Mouse (Mus musculus) limb, embryonic 14.5 days (tissue): ENCODE measurements at regions not wholly inside any gene's neighbourhood (a gene's known extent, or its start where the extent isn't known, plus 50 kb on each side); places are given as distances from the start of the nearest gene placed in this dataset.

ENCODE experiments used
- ATAC-seq: fragments of 200-750 bp; cut with Nextera tagmentation; 2 replicates; pipeline ENCODE4 v1.8.0; 2017; ENCODE audit warnings: low read depth, moderate number of reproducible peaks, moderate TSS enrichment; ENCODE audit not compliant: low FRiP score
- DNase-seq: peaks from one replicate; pipeline ENCODE4 v3.0.0-alpha.2; 2015; ENCODE audit warnings: low spot score
- H3K27ac ChIP-seq: fragments of 300-500 bp; sonication (generic); replicated peaks from 2 replicates; pipeline ENCODE4 v1.5.1; 2014; ENCODE audit warnings: low read depth, mild to moderate bottlenecking, low read length, moderate library complexity, mixed read lengths
- H3K27me3 ChIP-seq: fragments of 300-500 bp; sonication (generic); 2 replicates; pipeline ENCODE4 v1.6.1; 2014; ENCODE audit warnings: low read length, mixed read lengths; ENCODE audit not compliant: control insufficient read depth, insufficient read depth
- H3K36me3 ChIP-seq: fragments of 300-500 bp; sonication (generic); 2 replicates; pipeline ENCODE4 v1.6.1; 2014; ENCODE audit warnings: mild to moderate bottlenecking, low read length, moderate library complexity, mixed read lengths; ENCODE audit not compliant: control insufficient read depth, insufficient read depth
- H3K4me1 ChIP-seq: fragments of 300-500 bp; sonication (generic); 2 replicates; pipeline ENCODE4 v1.6.1; 2014; ENCODE audit warnings: antibody characterized with exemption, low read length, mixed read lengths; ENCODE audit not compliant: control insufficient read depth, insufficient read depth
- H3K4me2 ChIP-seq: fragments of 300-500 bp; sonication (generic); replicated peaks from 2 replicates; pipeline ENCODE4 v1.6.1; 2014; ENCODE audit warnings: low read depth, mild to moderate bottlenecking, low read length, moderate library complexity; ENCODE audit not compliant: severe bottlenecking
- H3K4me3 ChIP-seq: fragments of 300-500 bp; sonication (generic); replicated peaks from 2 replicates; pipeline ENCODE4 v1.5.1; 2014; ENCODE audit warnings: low read length
- H3K9ac ChIP-seq: fragments of 300-500 bp; sonication (generic); 2 replicates; pipeline ENCODE4 v1.6.1; 2014; ENCODE audit warnings: mild to moderate bottlenecking, low read depth, low read length, moderate library complexity; ENCODE audit not compliant: severe bottlenecking
- H3K9me3 ChIP-seq: fragments of 300-500 bp; sonication (generic); 2 replicates; pipeline ENCODE4 v1.6.1; 2016; ENCODE audit warnings: low read length; ENCODE audit not compliant: control insufficient read depth
- POLR2A ChIP-seq: fragments of 200-500 bp; IDR thresholded peaks from 2 replicates; pipeline ENCODE4 v1.8.0; 2012; ENCODE audit warnings: inconsistent platforms, mild to moderate bottlenecking, moderate library complexity, borderline replicate concordance; ENCODE audit not compliant: insufficient read depth, insufficient read length; ENCODE audit errors: extremely low read depth
- WGBS: fragments of 180-500 bp; shearing (Covaris S2); extraction: QIAGEN DNeasy Blood & Tissue Kit; methylation state at CpG from one replicate; pipeline ENCODE4 v1.1.7; 2014; 5-methylcytosine and 5-hydroxymethylcytosine counted together

DNA sequence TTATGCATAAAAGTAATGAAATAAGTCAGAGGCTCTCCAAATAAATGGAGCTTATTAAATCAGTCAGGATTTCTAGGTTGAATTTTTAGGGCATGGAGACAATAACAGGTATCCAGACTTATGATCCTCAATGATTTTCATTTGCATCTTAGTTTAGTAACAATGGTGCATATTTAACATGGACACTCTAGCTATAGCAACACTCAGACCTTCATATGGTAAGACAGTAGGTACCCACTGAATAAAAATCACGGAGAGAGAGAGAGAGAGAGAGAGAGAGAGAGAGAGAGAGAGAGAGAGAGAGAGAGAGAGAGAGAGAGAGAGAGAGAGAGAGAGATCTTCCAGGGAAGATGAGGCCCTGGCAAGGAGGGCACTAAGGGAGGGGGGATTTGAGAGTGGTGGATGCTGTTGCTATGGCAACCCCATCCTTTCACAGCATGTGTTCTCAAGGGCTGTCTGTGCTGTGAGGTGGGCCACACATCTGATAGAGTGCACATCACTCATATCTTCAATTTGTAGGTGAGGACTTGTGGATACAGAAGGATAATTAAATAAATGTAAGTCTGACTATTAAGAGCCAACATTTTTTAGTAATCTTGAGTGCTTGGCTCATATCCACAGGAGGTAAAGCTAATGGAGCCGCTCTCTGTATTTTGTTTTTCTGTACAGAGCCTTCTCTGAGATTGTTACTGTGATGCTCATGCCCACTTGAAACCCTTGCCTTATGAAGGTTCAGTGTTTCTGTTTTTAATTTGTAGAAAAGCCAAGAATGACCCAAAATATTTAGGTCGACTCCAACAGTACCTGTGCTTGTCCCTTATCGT is 227.7 kb downstream of the Otor start:
- WGBS, result 75% methylated on average over 4 of the region's 4 CpGs
- H3K4me3 ChIP-seq, result no peak overlapping the region
- DNase-seq, result no peak

DNA sequence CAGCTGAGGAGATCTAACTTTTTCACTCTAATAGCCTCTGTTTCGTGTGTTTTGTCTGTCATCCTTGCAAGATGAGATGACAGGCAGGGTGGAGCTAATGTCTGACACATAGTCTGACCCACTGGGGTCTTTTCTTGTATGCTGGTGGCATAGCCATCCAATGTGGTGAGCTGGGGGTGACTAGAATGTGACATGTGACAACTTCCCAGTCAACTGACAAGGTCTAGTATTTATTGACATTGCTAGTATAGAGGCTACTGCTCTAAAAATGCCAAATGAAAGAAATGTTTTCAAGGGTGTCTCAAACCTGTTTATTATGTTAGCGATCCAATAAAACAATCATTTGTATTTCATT is 228.3 kb downstream of the Otor start:
- DNase-seq, result no peak
- no peak for TF ChIP-seq POLR2A
- H3K4me3 ChIP-seq, result no peak overlapping the region
- H3K9me3 ChIP-seq, result no peaks in the 10 kb centered on the region
- H3K27ac ChIP-seq, result no peak overlapping the region
- H3K9ac ChIP-seq, result no peak overlapping the region
- no peaks in the 10 kb centered on the region for H3K36me3 ChIP-seq
- no peak for ATAC-seq
- no peaks in the 10 kb centered on the region for H3K27me3 ChIP-seq
- 79% methylated on average over 2 of the region's 2 CpGs for WGBS
- no peaks in the 10 kb centered on the region for H3K4me1 ChIP-seq
- no peak overlapping the region for H3K4me2 ChIP-seq

More for the DNA sequence above, 227.7 kb downstream of the Otor start:
- Histone ChIP-seq H3K4me1 (no peaks in the 10 kb centered on the region), H3K9me3 (no peaks in the 10 kb centered on the region), H3K36me3 (no peaks in the 10 kb centered on the region), H3K27me3 (no peaks in the 10 kb centered on the region), H3K4me2 (no peak overlapping the region), H3K9ac (no peak overlapping the region), H3K27ac (no peak overlapping the region)
- ATAC-seq, result no peak
- TF ChIP-seq POLR2A, result no peak

DNA sequence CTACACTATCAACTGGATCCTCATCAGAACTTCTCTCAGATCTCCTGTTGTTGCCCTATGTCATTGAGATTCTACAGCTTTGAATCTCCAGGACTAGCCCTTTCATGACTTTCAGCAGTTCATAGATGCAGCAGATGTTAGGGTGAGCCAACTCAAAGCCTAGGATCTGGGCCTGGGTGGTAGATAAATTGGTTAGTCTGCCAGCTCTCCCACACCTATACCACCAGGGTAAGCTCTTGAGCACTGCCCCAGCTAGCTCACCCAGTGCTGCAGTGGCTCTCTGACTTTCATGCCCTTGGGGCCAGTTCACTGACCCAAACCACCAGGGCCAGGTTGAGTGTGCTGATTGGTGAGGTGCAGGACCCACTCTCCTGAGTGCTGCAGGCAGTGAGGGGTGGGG is 220.5 kb upstream of the Pcsk2 start:
- Histone ChIP-seq H3K9ac (no peak overlapping the region), H3K4me2 (no peak overlapping the region), H3K27ac (no peak overlapping the region), H3K27me3 (no peaks in the 10 kb centered on the region), H3K4me1 (no peaks in the 10 kb centered on the region), H3K4me3 (no peak overlapping the region), H3K36me3 (no peaks in the 10 kb centered on the region), H3K9me3 (no peaks in the 10 kb centered on the region)
- ATAC-seq (no peak), DNase-seq (no peak)
- no peak for TF ChIP-seq POLR2A

DNA sequence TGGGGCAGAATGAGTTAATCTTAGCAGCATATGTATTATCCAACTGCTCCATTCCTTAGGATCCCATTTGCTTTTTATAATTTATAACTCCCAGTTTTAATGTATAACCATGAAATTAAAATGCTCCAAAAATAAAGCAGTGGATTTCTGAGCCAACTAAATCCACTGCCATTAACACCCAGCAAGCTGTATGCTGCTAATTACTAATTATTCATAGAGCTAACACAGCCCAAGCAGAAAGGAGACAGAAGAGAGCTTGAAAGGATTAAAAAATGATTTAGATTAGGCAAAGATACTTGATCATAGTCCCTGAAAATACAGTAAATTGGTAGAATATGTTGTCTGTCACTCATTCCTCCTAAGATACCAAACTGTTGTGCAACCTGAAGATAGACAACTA is 213.9 kb upstream of the Pcsk2 start:
- Histone ChIP-seq H3K9ac (no peak overlapping the region), H3K4me3 (no peak overlapping the region), H3K27me3 (no peaks in the 10 kb centered on the region), H3K9me3 (no peaks in the 10 kb centered on the region), H3K4me2 (no peak overlapping the region), H3K36me3 (no peaks in the 10 kb centered on the region), H3K4me1 (no peaks in the 10 kb centered on the region), H3K27ac (no peak overlapping the region)
- ATAC-seq (no peak), DNase-seq (no peak)
- no peak for TF ChIP-seq POLR2A

DNA sequence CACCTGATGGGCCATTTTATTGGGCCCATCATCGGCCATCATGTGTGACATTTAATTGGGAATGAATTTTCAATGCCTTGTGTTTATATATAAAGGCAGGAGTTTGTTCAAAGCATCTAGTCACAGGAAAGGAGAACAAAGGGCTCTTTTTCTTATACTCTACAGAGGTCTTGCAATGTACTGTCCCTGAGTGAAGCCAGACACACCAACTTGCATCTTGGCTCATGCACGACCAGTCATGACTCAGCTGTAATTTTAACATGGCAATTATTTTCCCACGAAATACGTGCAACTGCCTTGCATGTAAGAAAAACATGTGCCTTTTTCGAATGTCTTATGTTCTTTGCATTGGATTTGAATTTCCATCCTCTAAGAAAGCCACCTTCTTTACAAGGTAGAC is 205.6 kb upstream of the Pcsk2 start:
- Histone ChIP-seq H3K4me2 (no peak overlapping the region), H3K9me3 (no peaks in the 10 kb centered on the region), H3K4me3 (no peak overlapping the region), H3K36me3 (no peaks in the 10 kb centered on the region), H3K27me3 (no peaks in the 10 kb centered on the region), H3K27ac (no peak overlapping the region), H3K4me1 (no peaks in the 10 kb centered on the region), H3K9ac (no peak overlapping the region)
- 38% methylated on average over 5 of the region's 5 CpGs for WGBS
- no peak for TF ChIP-seq POLR2A
- DNase-seq (no peak), ATAC-seq (no peak)
